Mouse (Mus musculus) C2C12 (cell line): ENCODE results near the gene Colgalt2. TPM values are rescaled to one million over a fixed set of nuclear protein-coding genes. Genes with fewer than 3 reads are reported as not detected.

ENCODE experiments used
- H3K27me3 ChIP-seq: one replicate; pipeline ENCODE4 v1.6.1; 2011; ENCODE audit not compliant: control insufficient read depth, insufficient read depth, insufficient read length
- H3K36me3 ChIP-seq: one replicate; pipeline ENCODE4 v1.6.1; 2011; ENCODE audit not compliant: control insufficient read depth, insufficient read depth
- H3K4me3 ChIP-seq: one replicate; pipeline ENCODE4 v1.5.1; 2011; ENCODE audit warnings: mild to moderate bottlenecking, control low read depth; ENCODE audit not compliant: poor library complexity, insufficient read depth, severe bottlenecking
- H3K79me2 ChIP-seq: one replicate; pipeline ENCODE4 v1.6.1; 2011; ENCODE audit not compliant: control insufficient read depth, insufficient read depth
- H3K79me3 ChIP-seq: one replicate; pipeline ENCODE4 v1.6.1; 2011; ENCODE audit warnings: low read depth, control low read depth
- H3ac ChIP-seq: one replicate; pipeline ENCODE3; 2011; ENCODE audit warnings: low read depth; ENCODE audit not compliant: control insufficient read depth, insufficient read length
- CEBPB ChIP-seq: IDR thresholded peaks from one replicate; pipeline ENCODE4 v1.6.1; 2011; ENCODE audit warnings: low read depth, mild to moderate bottlenecking, control low read depth, moderate library complexity
- CTCF ChIP-seq: IDR thresholded peaks from one replicate; pipeline ENCODE4 v1.5.1; 2011; ENCODE audit not compliant: control insufficient read depth, insufficient read depth, insufficient read length
- FOSL1 ChIP-seq: IDR thresholded peaks from one replicate; pipeline ENCODE4 v1.8.0; 2011; ENCODE audit warnings: mild to moderate bottlenecking, low read length; ENCODE audit not compliant: poor library complexity, insufficient read depth, severe bottlenecking
- MAX ChIP-seq: IDR thresholded peaks from one replicate; pipeline ENCODE4 v1.6.1; 2011; ENCODE audit warnings: mild to moderate bottlenecking, control low read depth
- MYOD1 ChIP-seq: IDR thresholded peaks from one replicate; pipeline ENCODE4 v1.6.1; 2011; ENCODE audit warnings: low read depth; ENCODE audit not compliant: control insufficient read depth, insufficient read length
- MYOG ChIP-seq: IDR thresholded peaks from one replicate; pipeline ENCODE4 v1.6.1; 2011; ENCODE audit not compliant: control insufficient read depth, insufficient read length; ENCODE audit errors: extremely low read depth
- USF1 ChIP-seq: IDR thresholded peaks from one replicate; pipeline ENCODE4 v1.6.1; 2011; ENCODE audit warnings: low read depth, mild to moderate bottlenecking, control low read depth, moderate library complexity
- polyA plus RNA-seq: library from polyadenylated mRNA; unstranded; fragments of >200 nt; fragmentation: generic; extraction: Trizol; gene quantifications from one replicate; pipeline ENCODE4 v1.2.1, GENCODE M21; 2012; ENCODE audit warnings: missing spikeins

Colgalt2 gene
- polyA plus RNA-seq, 1 experiment: 0.02 TPM

GRCm38 (mm10) chr1:152499802-152500201 lies 100.2 kb downstream of the Colgalt2 start:
- TF ChIP-seq USF1 (no peak), MYOG (no peak), CEBPB (no peak), MYOD1 (no peak), FOSL1 (no peak), CTCF (no peak), MAX (no peak)
- H3K4me3 ChIP-seq: no peak overlapping the region
- no peaks in the 10 kb centered on the region for H3K79me3 ChIP-seq

GRCm38 (mm10) chr1:152506175-152506574 lies 106.5 kb downstream of the Colgalt2 start:
- no peak for TF ChIP-seq CEBPB
- no peak for TF ChIP-seq MYOD1
- TF ChIP-seq MYOG: no peak
- no peak for TF ChIP-seq USF1
- TF ChIP-seq CTCF: no peak
- no peak for TF ChIP-seq FOSL1
- no peak for TF ChIP-seq MAX
- Histone ChIP-seq H3K36me3 (no peaks in the 10 kb centered on the region), H3K27me3 (peaks cover 5% of the 10 kb centered on the region), H3K4me3 (no peak overlapping the region), H3ac (no peak overlapping the region), H3K79me2 (no peaks in the 10 kb centered on the region), H3K79me3 (no peaks in the 10 kb centered on the region)

More at GRCm38 (mm10) chr1:152499802-152500201, 100.2 kb downstream of the Colgalt2 start:
- Histone ChIP-seq H3K36me3 (no peaks in the 10 kb centered on the region), H3K27me3 (no peaks in the 10 kb centered on the region), H3ac (no peak overlapping the region), H3K79me2 (no peaks in the 10 kb centered on the region)

- Histone ChIP-seq H3K79me2 (no peaks in the 10 kb centered on the region), H3ac (no peak overlapping the region), H3K36me3 (no peaks in the 10 kb centered on the region), H3K4me3 (no peak overlapping the region), H3K79me3 (no peaks in the 10 kb centered on the region), H3K27me3 (peaks cover 5% of the 10 kb centered on the region)
- TF ChIP-seq FOSL1: no peak
- no peak for TF ChIP-seq CEBPB
- TF ChIP-seq MYOD1: no peak
- TF ChIP-seq MAX: no peak
- TF ChIP-seq USF1: no peak
- no peak for TF ChIP-seq MYOG
- TF ChIP-seq CTCF: no peak
Measured at GRCm38 (mm10) chr1:152506726-152507125, 107.1 kb downstream of the Colgalt2 start.

- Histone ChIP-seq H3ac (no peak overlapping the region), H3K36me3 (no peaks in the 10 kb centered on the region), H3K4me3 (no peak overlapping the region), H3K79me3 (no peaks in the 10 kb centered on the region), H3K27me3 (peaks cover 5% of the 10 kb centered on the region), H3K79me2 (no peaks in the 10 kb centered on the region)
- TF ChIP-seq MAX (no peak), CEBPB (no peak), FOSL1 (no peak), USF1 (no peak), MYOD1 (no peak), CTCF (no peak), MYOG (no peak)
Measured at GRCm38 (mm10) chr1:152508481-152509220, 109.0 kb downstream of the Colgalt2 start.

DNA sequence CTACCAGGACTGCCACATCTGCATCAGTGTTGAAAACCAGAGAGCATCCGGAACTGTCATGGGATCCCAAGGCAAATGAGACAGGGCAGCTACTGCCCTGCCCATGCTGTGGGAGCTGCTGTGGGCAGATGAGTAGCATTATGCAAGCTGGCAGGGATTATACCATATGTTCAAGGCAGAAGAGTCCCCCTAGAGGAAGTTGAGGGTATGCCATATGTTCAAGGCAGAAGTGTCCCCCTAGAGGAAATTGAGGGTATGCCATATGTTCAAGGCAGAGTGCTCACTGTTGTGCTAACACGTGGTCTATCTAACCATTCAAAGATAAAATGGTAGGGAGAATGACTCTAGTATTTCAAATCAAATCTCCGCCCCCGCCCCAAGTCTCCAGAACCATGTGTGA lies 111.6 kb downstream of the Colgalt2 start:
- Histone ChIP-seq H3K36me3 (no peaks in the 10 kb centered on the region), H3K79me2 (no peaks in the 10 kb centered on the region), H3K79me3 (no peaks in the 10 kb centered on the region), H3ac (no peak overlapping the region), H3K27me3 (peaks cover 5% of the 10 kb centered on the region), H3K4me3 (no peak overlapping the region)
- TF ChIP-seq CTCF (no peak), USF1 (no peak), MYOG (no peak), CEBPB (no peak), MYOD1 (no peak), MAX (no peak), FOSL1 (no peak)

GRCm38 (mm10) chr1:152514256-152514655 lies 114.6 kb downstream of the Colgalt2 start:
- Histone ChIP-seq H3K27me3 (no peaks in the 10 kb centered on the region), H3ac (no peak overlapping the region), H3K36me3 (no peaks in the 10 kb centered on the region), H3K4me3 (no peak overlapping the region), H3K79me2 (no peaks in the 10 kb centered on the region), H3K79me3 (no peaks in the 10 kb centered on the region)
- TF ChIP-seq FOSL1: no peak
